In genomic region chr11:69620394-69621081, GRCm38 (mm10) we compare ENCODE assay signal across 29 mouse cellular contexts. TPM values are rescaled to one million over a fixed set of nuclear protein-coding genes. Genes with fewer than 3 reads are reported as not detected.
DNase-seq lines count a peak whose midpoint lies in the region; ATAC-seq and TF ChIP-seq lines count a peak whose summit lies in the region.
"Had no signal": no experiment of that assay in that cellular context is flagged by ENCODE, and none has a peak within 500 bp of the region (broad histone marks: within the 10 kb centered on the region; RNA-seq: fewer than 3 reads in every experiment).

No protein-coding gene starts in this region.

- H3K79me2 ChIP-seq in MEL (ENCODE audit: control insufficient read depth, insufficient read depth, low read length, poor library complexity) = no peaks in the 10 kb centered on the region

- no peak for ATAC-seq in liver, postnatal 0 days
- ATAC-seq in erythroid progenitor cell, adult 5-6 weeks (replicated peaks; ENCODE audit: low FRiP score, poor library complexity, severe bottlenecking) = peak; percentile 67
- ATAC-seq in liver, embryonic 14.5 days (ENCODE audit: insufficient read depth) = peak; percentile 51; the same call in 1 of the 2 replicates
- no peak; the same call in 1 of the 2 replicates for ATAC-seq in stomach, postnatal 0 days (ENCODE audit: low FRiP score, low TSS enrichment)

- no peak for TF ChIP-seq CTCF in liver, postnatal 0 days (IDR thresholded peaks at IDR 0.05; ENCODE audit: low read depth)
- TF ChIP-seq CTCF in MEL (IDR thresholded peaks at IDR 0.05 in 2 of 3, conservative IDR thresholded peaks at IDR 0.05 in 1 of 3; ENCODE audit: control insufficient read depth in 1 of 3, insufficient read depth in 1 of 3, low read depth in 2 of 3, low read length in 3 of 3, poor library complexity in 1 of 3, severe bottlenecking in 1 of 3) = no peak
- TF ChIP-seq CTCF in liver, embryonic 14.5 days (IDR thresholded peaks at IDR 0.05; ENCODE audit: low read depth) = no peak
- no peak for TF ChIP-seq CTCF in stomach, postnatal 0 days (IDR thresholded peaks at IDR 0.05; ENCODE audit: low read depth)

- no peak overlapping the region for H3K4me2 ChIP-seq in liver, postnatal 0 days (ENCODE audit: low read depth, low read length)
- peak overlapping the region; percentile 84 for H3K4me2 ChIP-seq in liver, embryonic 14.5 days (ENCODE audit: low read depth)
- H3K4me2 ChIP-seq in stomach, postnatal 0 days (replicated peaks; ENCODE audit: low read depth) = no peak overlapping the region

- no peak overlapping the region for H3K4me3 ChIP-seq in liver, postnatal 0 days (ENCODE audit: low read depth, low read length)
- peak overlapping the region in 1 of 2 experiments; percentile 20; a peak in 1 of 4 replicates for H3K4me3 ChIP-seq in MEL (ENCODE audit: control insufficient read depth in 1 of 2, insufficient read depth in 1 of 2, low read depth in 2 of 2, low read length in 2 of 2)
- H3K4me3 ChIP-seq in liver, embryonic 14.5 days (ENCODE audit: insufficient read depth in 1 of 2, low read depth in 2 of 2, low read length in 2 of 2) = no peak overlapping the region
- H3K4me3 ChIP-seq in stomach, postnatal 0 days (ENCODE audit: low read depth, low read length) = no peak overlapping the region
- H3K4me3 ChIP-seq: neural tube, embryonic 12.5 days had no signal

- no peak for TF ChIP-seq RAD21 in MEL (IDR thresholded peaks at IDR 0.05; ENCODE audit: low read depth, low read length)

- H3K27me3 ChIP-seq in liver, postnatal 0 days (ENCODE audit: insufficient read depth, low read length) = no peaks in the 10 kb centered on the region
- 0 out of 4 replicates have a peak, but pooled peaks cover 1 to 3% of the 10 kb centered on the region in 2 experiments for H3K27me3 ChIP-seq in MEL (ENCODE audit: control insufficient read depth in 1 of 2, insufficient read depth in 2 of 2, low read length in 2 of 2)
- no peaks in the 10 kb centered on the region for H3K27me3 ChIP-seq in liver, embryonic 14.5 days (ENCODE audit: control insufficient read depth, insufficient read depth, low read length)
- no peaks in the 10 kb centered on the region for H3K27me3 ChIP-seq in stomach, postnatal 0 days (ENCODE audit: control insufficient read depth, insufficient read depth, low read length)
- H3K27me3 ChIP-seq: stomach, embryonic 15.5 days had no signal

- 51% methylated on average over 7 of the region's 7 CpGs for WGBS in liver, postnatal 0 days (ENCODE audit: insufficient replicate concordance)
- 39% methylated on average over 7 of the region's 7 CpGs for WGBS in liver, embryonic 14.5 days (ENCODE audit: insufficient replicate concordance)
- WGBS in stomach, postnatal 0 days = 67% methylated on average over 7 of the region's 7 CpGs

- TF ChIP-seq EP300 in liver, postnatal 0 days (IDR thresholded peaks at IDR 0.05; ENCODE audit: low read depth) = no peak
- TF ChIP-seq EP300 in MEL (IDR thresholded peaks at IDR 0.05; ENCODE audit: low read depth in 1 of 2, low read length in 2 of 2) = peak in 1 of 2 experiments; percentile 43; a peak in 2 of 4 replicates
- TF ChIP-seq EP300 in liver, embryonic 14.5 days (IDR thresholded peaks at IDR 0.05; ENCODE audit: low read depth) = no peak
- TF ChIP-seq EP300 in stomach, postnatal 0 days (optimal IDR thresholded peaks at IDR 0.05) = no peak

- H3K27ac ChIP-seq in liver, postnatal 0 days (ENCODE audit: low read depth) = no peak overlapping the region
- peak overlapping the region; percentile 26 for H3K27ac ChIP-seq in MEL (ENCODE audit: control insufficient read depth, low read depth, low read length)
- H3K27ac ChIP-seq in liver, embryonic 14.5 days = peak overlapping the region; percentile 53
- no peak overlapping the region for H3K27ac ChIP-seq in stomach, postnatal 0 days (replicated peaks)
- H3K27ac ChIP-seq: neural tube, embryonic 12.5 days; stomach, embryonic 15.5 days had no signal

- no peaks in the 10 kb centered on the region for H3K9me3 ChIP-seq in liver, postnatal 0 days (ENCODE audit: low read length)
- H3K9me3 ChIP-seq in MEL (replicated peaks; ENCODE audit: insufficient read depth, low read length) = no peaks in the 10 kb centered on the region
- no peaks in the 10 kb centered on the region for H3K9me3 ChIP-seq in liver, embryonic 14.5 days (ENCODE audit: control insufficient read depth, low read length)
- H3K9me3 ChIP-seq in stomach, postnatal 0 days (ENCODE audit: control insufficient read depth, low read length) = no peaks in the 10 kb centered on the region
- H3K9me3 ChIP-seq: forebrain, embryonic 10.5 days; neural tube, embryonic 12.5 days; stomach, embryonic 15.5 days had no signal

- peaks cover 7% of the 10 kb centered on the region for H3K4me1 ChIP-seq in liver, postnatal 0 days (ENCODE audit: insufficient read depth)
- H3K4me1 ChIP-seq in MEL (ENCODE audit: control insufficient read depth in 1 of 2, insufficient read depth in 2 of 2, low read length in 2 of 2) = peaks cover 6 to 12% of the 10 kb centered on the region in 2 experiments
- peaks cover 16 to 33% of the 10 kb centered on the region in 2 experiments for H3K4me1 ChIP-seq in liver, embryonic 14.5 days (replicated peaks; ENCODE audit: control insufficient read depth in 2 of 2, insufficient read depth in 2 of 2, low read length in 1 of 2)
- H3K4me1 ChIP-seq in stomach, postnatal 0 days (replicated peaks; ENCODE audit: control insufficient read depth, insufficient read depth) = no peaks in the 10 kb centered on the region

- no peaks in the 10 kb centered on the region for H3K36me3 ChIP-seq in liver, postnatal 0 days (replicated peaks; ENCODE audit: insufficient read depth, low read length)
- peaks cover 0 to 10% of the 10 kb centered on the region in 2 experiments; a peak in 2 of 4 replicates for H3K36me3 ChIP-seq in MEL (ENCODE audit: control insufficient read depth in 1 of 2, insufficient read depth in 2 of 2, low read length in 2 of 2)
- H3K36me3 ChIP-seq in liver, embryonic 14.5 days (replicated peaks; ENCODE audit: control insufficient read depth, insufficient read depth, low read depth) = no peaks in the 10 kb centered on the region
- no peaks in the 10 kb centered on the region for H3K36me3 ChIP-seq in stomach, postnatal 0 days (ENCODE audit: control insufficient read depth, insufficient read depth, low read length)
- H3K36me3 ChIP-seq: neural tube, embryonic 12.5 days; stomach, embryonic 15.5 days had no signal

- H3K9ac ChIP-seq in liver, postnatal 0 days (replicated peaks) = no peak overlapping the region
- 0 out of 2 replicates have a peak overlapping the region, but pooled peaks have one; percentile 25 for H3K9ac ChIP-seq in MEL (ENCODE audit: control insufficient read depth, low read depth, low read length, poor library complexity, severe bottlenecking)
- no peak overlapping the region for H3K9ac ChIP-seq in liver, embryonic 14.5 days (replicated peaks)
- H3K9ac ChIP-seq in stomach, postnatal 0 days (ENCODE audit: low read length) = no peak overlapping the region
- H3K9ac ChIP-seq: stomach, embryonic 15.5 days had no signal

- TF ChIP-seq POLR2A in MEL (IDR thresholded peaks at IDR 0.05; ENCODE audit: control insufficient read depth in 1 of 2, insufficient read depth in 1 of 2, low read depth in 1 of 2, low read length in 2 of 2, poor library complexity in 1 of 2) = no peak

- DNase-seq in liver (peak; percentile 64), MEL (ENCODE audit: low read depth, low spot score) (peak; percentile 87)
- no peak for DNase-seq in liver, postnatal 0 days
- DNase-seq in liver, embryonic 14.5 days (ENCODE audit: low read depth in 3 of 3, low spot score in 3 of 3) = no peak
- DNase-seq in natural killer cell, adult 2 months (ENCODE audit: low spot score in 2 of 2) = no peak
- no peak for DNase-seq in stomach, postnatal 0 days (ENCODE audit: low spot score)
- no peak for DNase-seq in T-cell, adult 2 months (ENCODE audit: low spot score)
- DNase-seq: B cell, adult 2 months; cerebellum, postnatal 10 days; forebrain, postnatal 0 days; gastrocnemius, postnatal 36 days; heart, postnatal 36 days; kidney, adult 18-20 months; kidney, postnatal 10 days; right cerebral cortex, postnatal 14 days; thymus, postnatal 14 days had no signal

RNA-seq across cellular contexts. Expression of gene Sat2, which starts 1.3 kb away (rescaled TPM):
- 15.2 and 18.7 TPM in 2 replicates for polyA plus RNA-seq in liver, postnatal 0 days (2015; fragmentation: Nextera tagmentation; extraction: Ambion mirVana)
- total RNA-seq in MEL (2012; rRNA removed) = not detected in 2 replicates
- not detected for polyA plus RNA-seq in MEL (2012; ENCODE audit: insufficient read depth in 1 of 2, insufficient read length in 2 of 2, low read depth in 1 of 2, low replicate concordance in 2 of 2, missing spikeins in 1 of 2)
- not detected in 2 replicates for total RNA-seq in erythroid progenitor cell, adult 5-6 weeks (2015; ENCODE audit: low replicate concordance)
- total RNA-seq in erythroid progenitor cell, adult 5-6 weeks (2017; ENCODE audit: low replicate concordance) = not detected in 2 replicates
- polyA plus RNA-seq in liver, embryonic 14.5 days (2012; rRNA removed) = 3.7 and 5.1 TPM in 2 replicates
- 10.0 and 10.4 TPM in 2 replicates for polyA plus RNA-seq in liver, embryonic 14.5 days (2014; fragmentation: Nextera tagmentation; extraction: Ambion mirVana)
- polyA plus RNA-seq in stomach, postnatal 0 days (2015; fragmentation: Nextera tagmentation; extraction: Ambion mirVana) = 14.4 and 15.5 TPM in 2 replicates
- total RNA-seq: megakaryocyte, adult 5-6 weeks had no signal

RNA-seq across cellular contexts. Expression of gene Shbg, which starts 2.8 kb away (rescaled TPM):
- 4.3 and 4.7 TPM in 2 replicates for polyA plus RNA-seq in liver, postnatal 0 days (2015; fragmentation: Nextera tagmentation; extraction: Ambion mirVana)
- not detected in 2 replicates for total RNA-seq in MEL (2012; rRNA removed)
- polyA plus RNA-seq in MEL (2012; ENCODE audit: insufficient read depth in 1 of 2, insufficient read length in 2 of 2, low read depth in 1 of 2, low replicate concordance in 2 of 2, missing spikeins in 1 of 2) = not detected
- not detected in 2 replicates for total RNA-seq in erythroid progenitor cell, adult 5-6 weeks (2015; ENCODE audit: low replicate concordance)
- not detected in 2 replicates for total RNA-seq in erythroid progenitor cell, adult 5-6 weeks (2017; ENCODE audit: low replicate concordance)
- polyA plus RNA-seq in liver, embryonic 14.5 days (2012; rRNA removed) = 21.4 and 23.5 TPM in 2 replicates
- polyA plus RNA-seq in liver, embryonic 14.5 days (2014; fragmentation: Nextera tagmentation; extraction: Ambion mirVana) = 28.4 and 33.2 TPM in 2 replicates
- polyA plus RNA-seq in stomach, postnatal 0 days (2015; fragmentation: Nextera tagmentation; extraction: Ambion mirVana) = not detected in 2 replicates
- total RNA-seq: adrenal gland, adult 18-20 months; forebrain, postnatal 0 days; gastrocnemius, postnatal 36 days; heart, adult 8-10 months; heart, postnatal 36 days; layer of hippocampus, adult 18-20 months; left cerebral cortex, postnatal 25 days; megakaryocyte, adult 5-6 weeks had no signal
- polyA plus RNA-seq: embryonic facial prominence, embryonic 14.5 days; forebrain, embryonic 10.5 days; forebrain, postnatal 0 days; hindbrain, embryonic 16.5 days; lung, postnatal 0 days; neural tube, embryonic 12.5 days; spleen, adult 2 months had no signal

RNA-seq across cellular contexts. Expression of gene Fxr2, which starts 12.3 kb away (rescaled TPM):
- polyA plus RNA-seq in liver, postnatal 0 days (2015; fragmentation: Nextera tagmentation; extraction: Ambion mirVana) = 6.8 TPM in 2 replicates
- total RNA-seq in MEL (2012; rRNA removed) = 90.2 and 95.1 TPM in 2 replicates
- polyA plus RNA-seq in MEL (2012; ENCODE audit: insufficient read depth in 1 of 2, insufficient read length in 2 of 2, low read depth in 1 of 2, low replicate concordance in 2 of 2, missing spikeins in 1 of 2) = 10 to 100 TPM in 1 of 2 experiments, not detected in 1; 97.6 TPM
- 18.0 and 24.9 TPM in 2 replicates for total RNA-seq in erythroid progenitor cell, adult 5-6 weeks (2015; ENCODE audit: low replicate concordance)
- total RNA-seq in erythroid progenitor cell, adult 5-6 weeks (2017; ENCODE audit: low replicate concordance) = 42.4 and 44.2 TPM in 2 replicates
- polyA plus RNA-seq in liver, embryonic 14.5 days (2012; rRNA removed) = 18.4 and 21.7 TPM in 2 replicates
- 5.4 and 7.7 TPM in 2 replicates for polyA plus RNA-seq in liver, embryonic 14.5 days (2014; fragmentation: Nextera tagmentation; extraction: Ambion mirVana)
- 10.8 and 11.6 TPM in 2 replicates for polyA plus RNA-seq in stomach, postnatal 0 days (2015; fragmentation: Nextera tagmentation; extraction: Ambion mirVana)

RNA-seq across cellular contexts. Expression of gene Atp1b2, which starts 14.8 kb away (rescaled TPM):
- 4.0 and 5.3 TPM in 2 replicates for polyA plus RNA-seq in liver, postnatal 0 days (2015; fragmentation: Nextera tagmentation; extraction: Ambion mirVana)
- total RNA-seq in MEL (2012; rRNA removed) = 13.4 and 15.1 TPM in 2 replicates
- 100 to 1,000 TPM in 1 of 2 experiments, not detected in 1; 136 TPM for polyA plus RNA-seq in MEL (2012; ENCODE audit: insufficient read depth in 1 of 2, insufficient read length in 2 of 2, low read depth in 1 of 2, low replicate concordance in 2 of 2, missing spikeins in 1 of 2)
- 20.9 and 36.5 TPM in 2 replicates for total RNA-seq in erythroid progenitor cell, adult 5-6 weeks (2015; ENCODE audit: low replicate concordance)
- total RNA-seq in erythroid progenitor cell, adult 5-6 weeks (2017; ENCODE audit: low replicate concordance) = 3.5 and 4.5 TPM in 2 replicates
- 20.6 and 25.2 TPM in 2 replicates for polyA plus RNA-seq in liver, embryonic 14.5 days (2012; rRNA removed)
- polyA plus RNA-seq in liver, embryonic 14.5 days (2014; fragmentation: Nextera tagmentation; extraction: Ambion mirVana) = 21.3 and 29.8 TPM in 2 replicates
- polyA plus RNA-seq in stomach, postnatal 0 days (2015; fragmentation: Nextera tagmentation; extraction: Ambion mirVana) = 5.3 and 7.2 TPM in 2 replicates

RNA-seq across cellular contexts. Expression of gene Sox15, which starts 34.6 kb away (rescaled TPM):
- polyA plus RNA-seq in liver, postnatal 0 days (2015; fragmentation: Nextera tagmentation; extraction: Ambion mirVana) = 0.13 TPM in 1 of 2 replicates, not detected in the other
- not detected in 2 replicates for total RNA-seq in MEL (2012; rRNA removed)
- polyA plus RNA-seq in MEL (2012; ENCODE audit: insufficient read depth in 1 of 2, insufficient read length in 2 of 2, low read depth in 1 of 2, low replicate concordance in 2 of 2, missing spikeins in 1 of 2) = under 1 TPM in 1 of 2 experiments, not detected in 1; 0.11 TPM
- not detected in 2 replicates for total RNA-seq in erythroid progenitor cell, adult 5-6 weeks (2015; ENCODE audit: low replicate concordance)
- not detected in 2 replicates for total RNA-seq in erythroid progenitor cell, adult 5-6 weeks (2017; ENCODE audit: low replicate concordance)
- not detected in 2 replicates for polyA plus RNA-seq in liver, embryonic 14.5 days (2012; rRNA removed)
- not detected in 2 replicates for polyA plus RNA-seq in liver, embryonic 14.5 days (2014; fragmentation: Nextera tagmentation; extraction: Ambion mirVana)
- polyA plus RNA-seq in stomach, postnatal 0 days (2015; fragmentation: Nextera tagmentation; extraction: Ambion mirVana) = 7.7 and 7.9 TPM in 2 replicates
- total RNA-seq: adrenal gland, adult 18-20 months; forebrain, postnatal 0 days; gastrocnemius, postnatal 36 days; heart, adult 8-10 months; heart, postnatal 36 days; layer of hippocampus, adult 18-20 months; left cerebral cortex, postnatal 25 days had no signal
- polyA plus RNA-seq: forebrain, embryonic 10.5 days; forebrain, postnatal 0 days; hindbrain, embryonic 16.5 days had no signal

Comparison
In these comparisons a context has a peak if more than half of its experiments do, and no peak if none do; other contexts are left out.
1. DNase-seq: peak in liver (single experiment) and MEL (single experiment); none in liver, postnatal 0 days (single experiment), liver, embryonic 14.5 days (0 of 3), natural killer cell, adult 2 months (0 of 2), stomach, postnatal 0 days (single experiment) and T-cell, adult 2 months (single experiment).
2. ATAC-seq: peak in erythroid progenitor cell, adult 5-6 weeks (single experiment) and liver, embryonic 14.5 days (single experiment); none in liver, postnatal 0 days (single experiment) and stomach, postnatal 0 days (single experiment).
3. H3K27ac ChIP-seq: peak in MEL (single experiment) and liver, embryonic 14.5 days (single experiment); none in liver, postnatal 0 days (single experiment) and stomach, postnatal 0 days (single experiment).
4. RNA of gene Sat2, which starts 1.3 kb away (polyA plus RNA-seq): 14.4 to 15.5 TPM in stomach, postnatal 0 days, 15.2 to 18.7 TPM in liver, postnatal 0 days and 3.7 to 10.4 TPM in liver, embryonic 14.5 days; not detected in MEL; every median in the first group is over 4 times any median in the second.